In genomic region chr17:73300147-73300880, GRCm38 (mm10) we compare ENCODE assay signal across 18 mouse cellular contexts.
DNase-seq lines count a peak whose midpoint lies in the region; ATAC-seq and TF ChIP-seq lines count a peak whose summit lies in the region.
"Had no signal": no experiment of that assay in that cellular context is flagged by ENCODE, and none has a peak within 500 bp of the region (broad histone marks: within the 10 kb centered on the region; RNA-seq: fewer than 3 reads in every experiment).

No protein-coding gene starts in this region.

- no peaks in the 10 kb centered on the region for H3K9me3 ChIP-seq in embryonic facial prominence, embryonic 14.5 days (ENCODE audit: control insufficient read depth, low read length)
- H3K9me3 ChIP-seq in embryonic facial prominence, embryonic 10.5 days, result no peaks in the 10 kb centered on the region
- no peaks in the 10 kb centered on the region for H3K9me3 ChIP-seq in kidney, postnatal 0 days (replicated peaks; ENCODE audit: low read length)
- H3K9me3 ChIP-seq in lung, postnatal 0 days (ENCODE audit: low read length), result no peaks in the 10 kb centered on the region
- H3K9me3 ChIP-seq in stomach, embryonic 16.5 days (replicated peaks; ENCODE audit: control insufficient read depth, low read length), result no peaks in the 10 kb centered on the region
- H3K9me3 ChIP-seq in hindbrain, embryonic 11.5 days (ENCODE audit: control insufficient read depth, low read length), result no peaks in the 10 kb centered on the region
- H3K9me3 ChIP-seq: embryonic facial prominence, embryonic 15.5 days; G1E; heart, embryonic 13.5 days; hindbrain, embryonic 15.5 days had no signal

- no peak for ATAC-seq in embryonic facial prominence, embryonic 14.5 days (ENCODE audit: low read depth)
- ATAC-seq in kidney, postnatal 0 days (replicated peaks; ENCODE audit: low FRiP score, low read depth), result no peak
- ATAC-seq in lung, postnatal 0 days, result peak; percentile 87
- 0 out of 2 replicates have a peak, but pooled peaks have one; percentile 31 for ATAC-seq in stomach, embryonic 16.5 days (ENCODE audit: insufficient read depth, low FRiP score)
- ATAC-seq in hindbrain, embryonic 11.5 days (ENCODE audit: low FRiP score), result no peak
- ATAC-seq: forebrain, embryonic 16.5 days; midbrain, embryonic 16.5 days had no signal

- no peak for TF ChIP-seq CTCF in kidney, postnatal 0 days (IDR thresholded peaks at IDR 0.05; ENCODE audit: low read depth)
- no peak for TF ChIP-seq CTCF in lung, postnatal 0 days (IDR thresholded peaks at IDR 0.05)

- TF ChIP-seq EP300 in lung, postnatal 0 days (IDR thresholded peaks at IDR 0.05), result no peak

- no peaks in the 10 kb centered on the region for H3K4me1 ChIP-seq in embryonic facial prominence, embryonic 14.5 days (ENCODE audit: control insufficient read depth, insufficient read depth, low read length)
- H3K4me1 ChIP-seq in embryonic facial prominence, embryonic 10.5 days, result peaks cover 7% of the 10 kb centered on the region
- H3K4me1 ChIP-seq in kidney, postnatal 0 days (replicated peaks; ENCODE audit: insufficient read depth, low read length), result no peaks in the 10 kb centered on the region
- no peaks in the 10 kb centered on the region for H3K4me1 ChIP-seq in lung, postnatal 0 days (ENCODE audit: insufficient read depth, low read depth, low read length)
- H3K4me1 ChIP-seq in stomach, embryonic 16.5 days (ENCODE audit: control insufficient read depth, insufficient read depth, low read length), result no peaks in the 10 kb centered on the region
- H3K4me1 ChIP-seq in hindbrain, embryonic 11.5 days (replicated peaks; ENCODE audit: control insufficient read depth, insufficient read depth, low read length), result no peaks in the 10 kb centered on the region

- WGBS in embryonic facial prominence, embryonic 14.5 days, result 69% methylated on average over 6 of the region's 7 CpGs
- 80% methylated on average over 7 of the region's 7 CpGs for WGBS in embryonic facial prominence, embryonic 10.5 days
- WGBS in kidney, postnatal 0 days, result 62% methylated on average over 7 of the region's 7 CpGs
- 47% methylated on average over 7 of the region's 7 CpGs for WGBS in lung, postnatal 0 days
- WGBS in stomach, embryonic 16.5 days, result 47% methylated on average over 7 of the region's 7 CpGs
- WGBS in hindbrain, embryonic 11.5 days, result 79% methylated on average over 7 of the region's 7 CpGs

- H3K4me2 ChIP-seq in embryonic facial prominence, embryonic 14.5 days (ENCODE audit: low read depth, low read length), result no peak overlapping the region
- no peak overlapping the region for H3K4me2 ChIP-seq in kidney, postnatal 0 days (ENCODE audit: low read length)
- no peak overlapping the region for H3K4me2 ChIP-seq in lung, postnatal 0 days (replicated peaks; ENCODE audit: low read depth, low read length)
- no peak overlapping the region for H3K4me2 ChIP-seq in stomach, embryonic 16.5 days (ENCODE audit: low read depth, low read length)
- no peak overlapping the region for H3K4me2 ChIP-seq in hindbrain, embryonic 11.5 days (replicated peaks; ENCODE audit: low read depth, low read length)
- H3K4me2 ChIP-seq: embryonic facial prominence, embryonic 15.5 days; hindbrain, embryonic 15.5 days had no signal

- H3K4me3 ChIP-seq in embryonic facial prominence, embryonic 14.5 days (ENCODE audit: low read depth, low read length), result no peak overlapping the region
- H3K4me3 ChIP-seq in embryonic facial prominence, embryonic 10.5 days, result no peak overlapping the region
- no peak overlapping the region for H3K4me3 ChIP-seq in kidney, postnatal 0 days (replicated peaks; ENCODE audit: low read depth, low read length)
- no peak overlapping the region for H3K4me3 ChIP-seq in lung, postnatal 0 days (ENCODE audit: low read depth, low read length)
- no peak overlapping the region for H3K4me3 ChIP-seq in stomach, embryonic 16.5 days (replicated peaks; ENCODE audit: low read length)
- no peak overlapping the region for H3K4me3 ChIP-seq in hindbrain, embryonic 11.5 days (ENCODE audit: low read depth, low read length)
- H3K4me3 ChIP-seq: embryonic facial prominence, embryonic 15.5 days; heart, embryonic 13.5 days; hindbrain, embryonic 15.5 days; layer of hippocampus, adult 2 months had no signal

- no peak overlapping the region for H3K9ac ChIP-seq in embryonic facial prominence, embryonic 14.5 days (ENCODE audit: low read depth, low read length)
- no peak overlapping the region for H3K9ac ChIP-seq in kidney, postnatal 0 days (ENCODE audit: low read depth, low read length)
- H3K9ac ChIP-seq in lung, postnatal 0 days (replicated peaks; ENCODE audit: low read depth), result no peak overlapping the region
- no peak overlapping the region for H3K9ac ChIP-seq in stomach, embryonic 16.5 days (ENCODE audit: low read length)
- H3K9ac ChIP-seq in hindbrain, embryonic 11.5 days (ENCODE audit: low read depth, low read length), result no peak overlapping the region
- H3K9ac ChIP-seq: embryonic facial prominence, embryonic 15.5 days; heart, embryonic 13.5 days; hindbrain, embryonic 15.5 days had no signal

- H3K36me3 ChIP-seq in embryonic facial prominence, embryonic 14.5 days (ENCODE audit: control insufficient read depth, insufficient read depth, low read length), result no peaks in the 10 kb centered on the region
- H3K36me3 ChIP-seq in embryonic facial prominence, embryonic 10.5 days (replicated peaks), result no peaks in the 10 kb centered on the region
- H3K36me3 ChIP-seq in kidney, postnatal 0 days (ENCODE audit: insufficient read depth, low read length), result no peaks in the 10 kb centered on the region
- no peaks in the 10 kb centered on the region for H3K36me3 ChIP-seq in lung, postnatal 0 days (ENCODE audit: insufficient read depth, low read length)
- no peaks in the 10 kb centered on the region for H3K36me3 ChIP-seq in stomach, embryonic 16.5 days (ENCODE audit: control insufficient read depth, insufficient read depth, low read length)
- no peaks in the 10 kb centered on the region for H3K36me3 ChIP-seq in hindbrain, embryonic 11.5 days (ENCODE audit: control insufficient read depth, insufficient read depth, low read length)
- H3K36me3 ChIP-seq: embryonic facial prominence, embryonic 15.5 days; G1E; heart, embryonic 13.5 days; hindbrain, embryonic 15.5 days had no signal

- no peak overlapping the region for H3K27ac ChIP-seq in embryonic facial prominence, embryonic 14.5 days (replicated peaks; ENCODE audit: low read depth, low read length)
- no peak overlapping the region for H3K27ac ChIP-seq in embryonic facial prominence, embryonic 10.5 days (replicated peaks)
- H3K27ac ChIP-seq in kidney, postnatal 0 days, result no peak overlapping the region
- peak overlapping the region; percentile 35 for H3K27ac ChIP-seq in lung, postnatal 0 days (ENCODE audit: low read length)
- no peak overlapping the region for H3K27ac ChIP-seq in stomach, embryonic 16.5 days (ENCODE audit: low read length)
- no peak overlapping the region for H3K27ac ChIP-seq in hindbrain, embryonic 11.5 days (ENCODE audit: low read depth, low read length)
- H3K27ac ChIP-seq: embryonic facial prominence, embryonic 15.5 days; heart, embryonic 13.5 days; hindbrain, embryonic 15.5 days; layer of hippocampus, adult 2 months had no signal

- H3K27me3 ChIP-seq in embryonic facial prominence, embryonic 14.5 days (replicated peaks; ENCODE audit: control insufficient read depth, insufficient read depth, low read length), result no peaks in the 10 kb centered on the region
- H3K27me3 ChIP-seq in embryonic facial prominence, embryonic 10.5 days (replicated peaks; ENCODE audit: low read depth, poor library complexity, severe bottlenecking), result peaks cover 27% of the 10 kb centered on the region
- H3K27me3 ChIP-seq in kidney, postnatal 0 days (ENCODE audit: insufficient read depth, low read length), result no peaks in the 10 kb centered on the region
- H3K27me3 ChIP-seq in lung, postnatal 0 days (replicated peaks; ENCODE audit: insufficient read depth, low read length), result 0 out of 2 replicates have a peak, but pooled peaks cover 5% of the 10 kb centered on the region
- H3K27me3 ChIP-seq in stomach, embryonic 16.5 days (ENCODE audit: control insufficient read depth, insufficient read depth, low read length), result peaks cover 21% of the 10 kb centered on the region
- H3K27me3 ChIP-seq in hindbrain, embryonic 11.5 days (ENCODE audit: control insufficient read depth, insufficient read depth, low read length), result no peaks in the 10 kb centered on the region
- H3K27me3 ChIP-seq: hindbrain, embryonic 15.5 days had no signal

- peak; percentile 46 for DNase-seq in embryonic facial prominence, embryonic 14.5 days (ENCODE audit: low spot score)
- DNase-seq in embryonic facial prominence, embryonic 10.5 days (ENCODE audit: low spot score), result no peak
- peak; percentile 46 for DNase-seq in kidney, postnatal 0 days (ENCODE audit: low spot score)
- DNase-seq in kidney, postnatal 25 days, result no peak
- peak; percentile 88 for DNase-seq in lung, postnatal 0 days (ENCODE audit: low spot score)
- DNase-seq in lung, adult 18-20 months, result no peak
- DNase-seq in hindbrain, embryonic 11.5 days (ENCODE audit: low spot score), result no peak
- DNase-seq: cerebellum, adult 11-12 months; gastrocnemius, postnatal 25 days; liver had no signal

Comparison
In these comparisons a context has a peak if more than half of its experiments do, and no peak if none do; other contexts are left out.
1. DNase-seq: peak in embryonic facial prominence, embryonic 14.5 days (single experiment), kidney, postnatal 0 days (single experiment) and lung, postnatal 0 days (single experiment); none in embryonic facial prominence, embryonic 10.5 days (single experiment), kidney, postnatal 25 days (0 of 2), lung, adult 18-20 months (0 of 2) and hindbrain, embryonic 11.5 days (single experiment).
2. ATAC-seq: peak in lung, postnatal 0 days (single experiment) and stomach, embryonic 16.5 days (single experiment); none in embryonic facial prominence, embryonic 14.5 days (single experiment), kidney, postnatal 0 days (single experiment) and hindbrain, embryonic 11.5 days (single experiment).